Mouse (Mus musculus) lung, embryonic 16.5 days (tissue): ENCODE data around the gene Slc5a5. TPM values are rescaled to one million over a fixed set of nuclear protein-coding genes. Genes with fewer than 3 reads are reported as not detected.

Source experiments
- ATAC-seq: fragments of 200-750 bp; cut with Nextera tagmentation; 2 replicates; pipeline ENCODE4 v1.8.0; 2017; ENCODE audit warnings: low read depth, mild to moderate bottlenecking, moderate library complexity
- H3K27ac ChIP-seq: fragments of 300-500 bp; sonication (generic); 2 replicates; pipeline ENCODE4 v1.5.1; 2014; ENCODE audit warnings: mild to moderate bottlenecking, control low read depth, low read length
- H3K27me3 ChIP-seq: fragments of 300-500 bp; sonication (generic); 2 replicates; pipeline ENCODE4 v1.6.1; 2014; ENCODE audit warnings: low read depth, low read length, mixed read lengths; ENCODE audit not compliant: control insufficient read depth, insufficient read depth
- H3K36me3 ChIP-seq: fragments of 300-500 bp; sonication (generic); 2 replicates; pipeline ENCODE4 v1.6.1; 2014; ENCODE audit warnings: low read length; ENCODE audit not compliant: control insufficient read depth, insufficient read depth
- H3K4me1 ChIP-seq: fragments of 300-500 bp; sonication (generic); replicated peaks from 2 replicates; pipeline ENCODE4 v1.6.1; 2014; ENCODE audit warnings: low read length, mixed read lengths; ENCODE audit not compliant: control insufficient read depth, insufficient read depth
- H3K4me2 ChIP-seq: fragments of 300-500 bp; sonication (generic); 2 replicates; pipeline ENCODE4 v1.6.1; 2014; ENCODE audit warnings: low read depth, low read length, control low read depth
- H3K4me3 ChIP-seq: fragments of 300-500 bp; sonication (generic); 2 replicates; pipeline ENCODE4 v1.5.1; 2014; ENCODE audit warnings: mild to moderate bottlenecking, low read length, control low read depth
- H3K9ac ChIP-seq: fragments of 300-500 bp; sonication (generic); 2 replicates; pipeline ENCODE4 v1.6.1; 2014; ENCODE audit warnings: low read length, control low read depth
- H3K9me3 ChIP-seq: fragments of 300-500 bp; sonication (generic); 2 replicates; pipeline ENCODE4 v1.6.1; 2016; ENCODE audit warnings: low read length; ENCODE audit not compliant: control insufficient read depth
- WGBS: fragments of 180-500 bp; shearing (Covaris S2); extraction: QIAGEN DNeasy Blood & Tissue Kit; methylation state at CpG from one replicate; pipeline ENCODE4 v1.1.7; 2014; 5-methylcytosine and 5-hydroxymethylcytosine counted together
- polyA plus RNA-seq: library from polyadenylated mRNA; unstranded; fragments of >200 nt; fragmentation: Nextera tagmentation; extraction: Ambion mirVana; gene quantifications from 2 replicates; pipeline ENCODE4 v1.2.1, GENCODE M21; 2015

Slc5a5 gene
- polyA plus RNA-seq, 1 experiment from 2014 or later: 0.13 TPM

DNA sequence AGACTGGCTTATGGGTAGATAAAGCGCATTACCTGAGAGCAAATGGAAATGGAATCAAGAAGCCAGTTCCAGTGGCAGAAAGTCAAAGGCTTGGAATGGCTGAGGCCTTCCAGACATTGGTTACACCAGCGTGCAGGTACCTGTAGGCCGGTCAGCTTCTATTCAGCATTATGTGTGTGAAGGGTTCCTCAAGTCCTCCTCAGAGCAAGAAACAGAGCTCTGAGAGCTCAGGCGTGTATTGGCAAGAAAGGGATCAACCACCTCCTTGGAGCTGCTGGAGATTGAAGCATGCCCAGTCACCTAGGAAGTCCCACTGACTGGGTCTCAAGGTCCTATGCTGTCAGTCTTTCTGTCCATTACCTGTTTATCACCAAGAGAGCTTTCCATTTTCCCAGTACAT lies 33.2 kb upstream of the Slc5a5 start:
- no peaks in the 10 kb centered on the region for H3K4me1 ChIP-seq
- 90% methylated on average over 4 of the region's 4 CpGs for WGBS
- no peak for ATAC-seq
- H3K9ac ChIP-seq: no peak overlapping the region
- no peaks in the 10 kb centered on the region for H3K27me3 ChIP-seq
- no peak overlapping the region for H3K4me2 ChIP-seq
- no peaks in the 10 kb centered on the region; the same call in 1 of the 2 replicates for H3K36me3 ChIP-seq
- H3K9me3 ChIP-seq: no peaks in the 10 kb centered on the region
- no peak overlapping the region for H3K4me3 ChIP-seq
- H3K27ac ChIP-seq: no peak overlapping the region

GRCm38 (mm10) chr8:70924151-70924550 lies 31.6 kb upstream of the Slc5a5 start:
- H3K4me3 ChIP-seq: no peak overlapping the region
- H3K9ac ChIP-seq: no peak overlapping the region
- peaks cover 3% of the 10 kb centered on the region; the same call in 1 of the 2 replicates for H3K36me3 ChIP-seq
- WGBS: 77% methylated on average over 4 of the region's 4 CpGs
- H3K27ac ChIP-seq: no peak overlapping the region
- no peaks in the 10 kb centered on the region for H3K27me3 ChIP-seq
- no peaks in the 10 kb centered on the region for H3K4me1 ChIP-seq
- no peak overlapping the region for H3K4me2 ChIP-seq
- no peak for ATAC-seq
- no peaks in the 10 kb centered on the region for H3K9me3 ChIP-seq

- Histone ChIP-seq H3K4me2 (no peak overlapping the region), H3K9me3 (no peaks in the 10 kb centered on the region), H3K9ac (no peak overlapping the region), H3K27ac (no peak overlapping the region), H3K36me3 (peaks cover 36% of the 10 kb centered on the region), H3K4me3 (no peak overlapping the region), H3K4me1 (no peaks in the 10 kb centered on the region), H3K27me3 (no peaks in the 10 kb centered on the region)
- peak; percentile 37; the same call in 1 of the 2 replicates for ATAC-seq
- WGBS: 70% methylated on average over 9 of the region's 9 CpGs
These were observed 27.7 kb upstream of the Slc5a5 start for GRCm38 (mm10) chr8:70920049-70920922.

- H3K36me3 ChIP-seq: peaks cover 69% of the 10 kb centered on the region
- H3K27me3 ChIP-seq: no peaks in the 10 kb centered on the region
- no peaks in the 10 kb centered on the region for H3K9me3 ChIP-seq
- 94% methylated on average over 17 of the region's 17 CpGs for WGBS
- H3K4me2 ChIP-seq: no peak overlapping the region
- no peak overlapping the region for H3K4me3 ChIP-seq
- no peak overlapping the region for H3K27ac ChIP-seq
- no peak overlapping the region for H3K9ac ChIP-seq
- no peak for ATAC-seq
- no peaks in the 10 kb centered on the region for H3K4me1 ChIP-seq
These were observed 22.1 kb upstream of the Slc5a5 start for GRCm38 (mm10) chr8:70914704-70915103.

GRCm38 (mm10) chr8:70913523-70913922 lies 21.0 kb upstream of the Slc5a5 start:
- no peak overlapping the region for H3K4me3 ChIP-seq
- WGBS: 93% methylated on average over 26 of the region's 26 CpGs
- no peak overlapping the region for H3K27ac ChIP-seq
- H3K36me3 ChIP-seq: peaks cover 61% of the 10 kb centered on the region
- no peak for ATAC-seq
- no peak overlapping the region for H3K4me2 ChIP-seq
- no peaks in the 10 kb centered on the region for H3K9me3 ChIP-seq
- no peaks in the 10 kb centered on the region for H3K4me1 ChIP-seq
- no peak overlapping the region for H3K9ac ChIP-seq
- H3K27me3 ChIP-seq: no peaks in the 10 kb centered on the region

DNA sequence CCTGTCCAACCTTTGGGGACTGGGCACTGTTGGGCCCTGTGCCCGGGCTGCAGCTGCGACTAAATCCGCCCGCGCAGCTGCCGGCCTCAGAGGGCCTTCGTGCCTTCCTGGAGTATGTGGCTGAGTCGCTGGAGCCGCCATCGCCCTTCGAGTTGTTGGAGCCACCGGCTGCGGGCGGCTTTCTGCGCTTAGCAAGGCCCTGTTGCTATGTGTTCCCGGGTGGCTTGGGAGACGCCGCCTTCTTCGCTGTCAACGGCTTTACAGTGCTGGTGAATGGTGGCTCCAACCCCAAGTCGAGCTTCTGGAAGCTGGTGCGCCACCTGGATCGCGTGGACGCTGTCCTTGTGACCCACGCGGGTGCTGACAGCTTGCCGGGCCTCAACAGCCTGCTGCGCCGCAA lies 20.4 kb upstream of the Slc5a5 start:
- ATAC-seq: no peak
- H3K9ac ChIP-seq: no peak overlapping the region
- no peaks in the 10 kb centered on the region for H3K9me3 ChIP-seq
- no peak overlapping the region for H3K4me3 ChIP-seq
- no peak overlapping the region for H3K27ac ChIP-seq
- H3K4me1 ChIP-seq: no peaks in the 10 kb centered on the region
- H3K27me3 ChIP-seq: no peaks in the 10 kb centered on the region
- WGBS: 89% methylated on average over 30 of the region's 30 CpGs
- peaks cover 58% of the 10 kb centered on the region for H3K36me3 ChIP-seq
- no peak overlapping the region for H3K4me2 ChIP-seq

DNA sequence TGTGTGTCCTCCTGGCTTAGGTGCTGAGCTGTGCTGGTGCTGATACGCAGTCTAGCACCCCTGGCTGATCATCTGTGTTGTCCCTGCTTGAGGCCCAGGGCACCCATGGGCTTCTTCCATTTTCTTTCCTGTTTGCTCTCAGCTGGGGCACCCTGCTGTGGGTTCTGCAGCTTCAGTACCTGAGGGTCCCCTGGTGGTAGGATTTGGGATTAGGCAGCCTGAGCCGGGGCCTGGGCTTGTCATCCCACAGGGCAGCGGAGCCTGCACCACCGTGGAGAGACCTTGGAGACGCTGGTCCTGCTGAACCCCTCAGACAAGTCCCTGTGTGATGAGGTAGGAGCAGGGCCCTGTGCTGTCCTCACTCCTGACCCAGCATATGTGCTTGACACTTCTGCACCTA lies 19.0 kb upstream of the Slc5a5 start:
- no peak overlapping the region for H3K4me3 ChIP-seq
- WGBS: 73% methylated on average over 5 of the region's 5 CpGs
- peaks cover 6% of the 10 kb centered on the region for H3K4me1 ChIP-seq
- H3K27ac ChIP-seq: no peak overlapping the region
- H3K36me3 ChIP-seq: peaks cover 46% of the 10 kb centered on the region
- no peaks in the 10 kb centered on the region for H3K27me3 ChIP-seq
- ATAC-seq: no peak
- no peak overlapping the region for H3K4me2 ChIP-seq
- no peak overlapping the region for H3K9ac ChIP-seq
- no peaks in the 10 kb centered on the region for H3K9me3 ChIP-seq

- WGBS: 93% methylated on average over 2 of the region's 2 CpGs
- no peak overlapping the region for H3K4me2 ChIP-seq
These were observed 15.0 kb upstream of the Slc5a5 start for GRCm38 (mm10) chr8:70907518-70907917.

DNA sequence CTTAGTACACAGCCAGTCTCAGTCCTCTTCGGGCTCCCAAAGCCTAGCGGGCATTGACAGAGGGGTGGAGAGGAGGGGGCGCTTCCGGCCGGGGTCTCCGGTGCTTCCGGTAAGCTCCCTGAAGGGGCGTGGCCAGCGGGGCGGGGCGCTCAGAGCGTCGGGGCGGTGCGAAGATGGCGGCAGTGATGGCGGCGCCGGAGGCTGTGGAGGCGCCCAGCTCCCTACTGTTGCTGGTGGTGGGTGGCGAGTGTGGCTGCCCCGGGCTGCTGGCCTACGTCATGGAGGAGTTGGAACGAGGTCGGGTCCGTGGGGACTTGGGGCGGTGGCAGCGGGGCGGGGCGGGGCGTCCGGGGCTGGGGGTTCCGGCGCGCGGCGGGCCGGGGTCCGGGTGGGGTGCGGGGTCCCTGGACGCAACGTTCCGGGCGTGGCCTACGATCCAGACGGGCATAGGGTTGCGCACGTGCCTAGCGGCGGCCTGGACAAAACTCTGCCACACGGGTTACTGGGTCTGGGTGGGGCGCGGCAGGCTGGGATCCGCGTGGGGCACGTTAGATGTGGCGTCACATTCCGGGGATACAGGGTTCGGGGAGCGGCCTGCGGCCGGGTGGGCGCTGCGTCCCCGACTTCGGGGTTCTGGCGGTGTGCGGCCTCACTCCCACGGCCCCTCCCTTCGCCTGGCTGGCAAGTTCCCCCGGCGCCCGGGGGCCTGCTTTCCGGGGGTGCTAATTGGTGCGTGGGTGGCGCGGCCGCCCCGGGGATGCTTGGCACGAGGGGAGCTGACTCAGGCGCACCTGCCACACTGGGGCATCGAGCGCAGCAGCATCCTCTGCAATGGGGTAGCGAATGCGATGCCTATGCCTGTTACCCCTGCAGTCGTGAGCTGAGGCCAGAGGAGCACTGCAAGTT lies 13.5 kb upstream of the Slc5a5 start, which contains the start of gene Map1s:
Gene Map1s, plus strand, starts transcription at position 102 of the 906 bp plus-strand sequence.
- Histone ChIP-seq H3K27me3 (no peaks in the 10 kb centered on the region), H3K36me3 (peaks cover under 1% of the 10 kb centered on the region), H3K4me3 (peak within 1 kb of the TSS; percentile 88), H3K9me3 (no peaks in the 10 kb centered on the region), H3K4me1 (peaks cover 11% of the 10 kb centered on the region), H3K4me2 (peak within 1 kb of the TSS; percentile 78), H3K9ac (peak within 1 kb of the TSS; percentile 92), H3K27ac (peak within 1 kb of the TSS; percentile 93)
- WGBS: 0% methylated on average over 65 of the region's 86 CpGs
- ATAC-seq: peak; percentile 93

More at GRCm38 (mm10) chr8:70907518-70907917, 15.0 kb upstream of the Slc5a5 start:
- no peak overlapping the region for H3K27ac ChIP-seq
- no peaks in the 10 kb centered on the region for H3K27me3 ChIP-seq
- H3K4me1 ChIP-seq: peaks cover 11% of the 10 kb centered on the region
- H3K36me3 ChIP-seq: peaks cover 11% of the 10 kb centered on the region
- H3K9ac ChIP-seq: no peak overlapping the region
- H3K9me3 ChIP-seq: no peaks in the 10 kb centered on the region
- no peak overlapping the region for H3K4me3 ChIP-seq
- no peak for ATAC-seq
